Mouse (Mus musculus) CH12.LX (cell line): ENCODE results near the gene Gm49416.

Experiments used
- CHD2 ChIP-seq: IDR thresholded peaks from 2 replicates; pipeline ENCODE4 v1.6.1; 2011; ENCODE audit warnings: low read length, improper control_type of control experiment
- CTCF ChIP-seq, 2 experiments: IDR thresholded peaks in 1 of 2; conservative IDR thresholded peaks in 1 of 2; 2 replicates each; pipeline ENCODE4 v1.5.1; 2011 to 2012; ENCODE audit warnings: low read depth in 2 of 2, low read length in 2 of 2, improper control_type of control experiment in 1 of 2, inconsistent platforms in 1 of 2, mild to moderate bottlenecking in 1 of 2, moderate library complexity in 1 of 2
- ELF1 ChIP-seq: IDR thresholded peaks from 2 replicates; pipeline ENCODE4 v1.6.1; 2014; ENCODE audit warnings: low read depth, mild to moderate bottlenecking, inconsistent platforms, low read length, improper control_type of control experiment
- EP300 ChIP-seq: IDR thresholded peaks from 2 replicates; pipeline ENCODE4 v1.6.1; 2011; ENCODE audit warnings: low read length, improper control_type of control experiment
- ETS1 ChIP-seq: conservative IDR thresholded peaks from 2 replicates; pipeline ENCODE4 v1.6.1; 2012; ENCODE audit warnings: low read depth, mild to moderate bottlenecking, inconsistent platforms, low read length, improper control_type of control experiment, moderate library complexity
- JUN ChIP-seq: IDR thresholded peaks from 2 replicates; pipeline ENCODE4 v1.6.1; 2011; ENCODE audit warnings: low read depth, mild to moderate bottlenecking, low read length, improper control_type of control experiment, moderate library complexity; ENCODE audit not compliant: insufficient read depth
- SMC3 ChIP-seq: IDR thresholded peaks from 2 replicates; pipeline ENCODE4 v1.6.1; 2011; ENCODE audit warnings: low read depth, low read length, improper control_type of control experiment
- USF1 ChIP-seq: IDR thresholded peaks from 2 replicates; pipeline ENCODE4 v1.6.1; 2014; ENCODE audit warnings: low read depth, mild to moderate bottlenecking, inconsistent platforms, low read length, improper control_type of control experiment

DNA sequence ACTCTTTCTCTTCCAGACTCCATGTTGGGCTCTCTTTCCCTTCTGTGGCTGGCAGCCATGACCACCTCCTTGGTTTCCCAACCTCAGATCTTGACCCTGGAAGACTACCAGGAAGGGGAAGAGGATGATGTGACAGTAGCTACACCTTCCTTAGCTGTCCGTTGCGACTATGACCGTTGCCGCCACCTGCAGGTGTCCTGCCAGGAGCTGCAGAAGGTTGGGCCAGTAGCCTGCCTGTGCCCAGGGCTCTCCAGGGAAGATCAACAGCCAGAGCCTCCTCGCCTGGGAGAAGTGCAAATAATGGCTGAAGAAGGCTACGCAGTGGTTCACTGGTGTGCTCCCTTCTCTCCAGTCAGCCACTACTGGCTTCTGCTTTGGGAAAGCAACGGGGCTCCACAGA lies 37.1 kb upstream of the Gm49416 start:
- TF ChIP-seq CTCF (conservative IDR thresholded peaks at IDR 0.05 in 1 of 2, IDR thresholded peaks at IDR 0.05 in 1 of 2; ENCODE audit: low read depth in 2 of 2, low read length in 2 of 2) (peak in 1 of 2 experiments; percentile 47; a peak in 2 of 4 replicates), USF1 (no peak), ELF1 (no peak), CHD2 (no peak), SMC3 (peak; percentile 35), EP300 (no peak), ETS1 (no peak), JUN (no peak)
